Mouse (Mus musculus) CH12.LX (cell line): Measurements from ENCODE around the gene Scmh1. TPM values are rescaled to one million over a fixed set of nuclear protein-coding genes. Genes with fewer than 3 reads are reported as not detected.

Source experiments
- DNase-seq: peaks from one replicate; pipeline ENCODE4 v3.0.0-alpha.2; 2013; ENCODE audit errors: extremely low read depth
- H3K27ac ChIP-seq: 2 replicates; pipeline ENCODE4 v1.5.1; 2012; ENCODE audit warnings: low read depth, mild to moderate bottlenecking, control low read depth, moderate library complexity; ENCODE audit not compliant: insufficient read depth
- H3K27me3 ChIP-seq: replicated peaks from 2 replicates; pipeline ENCODE3; 2012; ENCODE audit warnings: inconsistent platforms
- H3K36me3 ChIP-seq, 2 experiments: replicated peaks in 1 of 2; 2 replicates each; pipeline versions ENCODE3 to v1.6.1; 2012; ENCODE audit warnings: inconsistent platforms in 1 of 2, low read length in 1 of 2, mild to moderate bottlenecking in 1 of 2, mixed read lengths in 1 of 2, moderate library complexity in 1 of 2; ENCODE audit not compliant: control insufficient read depth in 1 of 2, insufficient read depth in 1 of 2
- H3K4me1 ChIP-seq, 2 experiments: 2 replicates each; pipeline ENCODE4 v1.6.1; 2012; ENCODE audit warnings: inconsistent platforms in 1 of 2, moderate library complexity in 1 of 2; ENCODE audit not compliant: insufficient read depth in 2 of 2, control insufficient read depth in 1 of 2
- H3K4me2 ChIP-seq: 2 replicates; pipeline ENCODE4 v1.6.1; 2012; ENCODE audit warnings: low read depth, mild to moderate bottlenecking, control low read depth; ENCODE audit not compliant: poor library complexity, insufficient read depth, severe bottlenecking
- H3K4me3 ChIP-seq, 3 experiments: fragments of 150-350 bp in 1 of 3; sonication (generic) in 1 of 3; replicated peaks in 1 of 3; 2 replicates each; pipeline versions ENCODE3 to v1.5.1; 2011 to 2012; ENCODE audit warnings: low read depth in 2 of 3, low read length in 2 of 3, mild to moderate bottlenecking in 2 of 3, moderate library complexity in 2 of 3, control low read depth in 1 of 3, improper control_type of control experiment in 1 of 3, inconsistent platforms in 1 of 3, mixed read lengths in 1 of 3; ENCODE audit not compliant: poor library complexity in 1 of 3
- H3K79me2 ChIP-seq: replicated peaks from 2 replicates; pipeline ENCODE4 v1.6.1; 2012; ENCODE audit warnings: mild to moderate bottlenecking, moderate library complexity; ENCODE audit not compliant: control insufficient read depth, poor library complexity, insufficient read depth, severe bottlenecking; ENCODE audit errors: extremely low read depth
- H3K9ac ChIP-seq: 2 replicates; pipeline ENCODE4 v1.6.1; 2012; ENCODE audit warnings: low read depth, mild to moderate bottlenecking, control low read depth, moderate library complexity; ENCODE audit not compliant: insufficient read depth
- H3K9me3 ChIP-seq: replicated peaks from 2 replicates; pipeline ENCODE3; 2012; ENCODE audit warnings: low read length, inconsistent platforms, mixed read lengths
- CHD1 ChIP-seq: IDR thresholded peaks from 2 replicates; pipeline ENCODE4 v1.6.1; 2012; ENCODE audit warnings: low read depth, low read length, improper control_type of control experiment, inconsistent platforms
- CTCF ChIP-seq, 2 experiments: IDR thresholded peaks in 1 of 2; conservative IDR thresholded peaks in 1 of 2; 2 replicates each; pipeline ENCODE4 v1.5.1; 2011 to 2012; ENCODE audit warnings: low read depth in 2 of 2, low read length in 2 of 2, improper control_type of control experiment in 1 of 2, inconsistent platforms in 1 of 2, mild to moderate bottlenecking in 1 of 2, moderate library complexity in 1 of 2
- E2F4 ChIP-seq: IDR thresholded peaks from 2 replicates; pipeline ENCODE4 v1.6.1; 2011; ENCODE audit warnings: low read depth, low read length, improper control_type of control experiment; ENCODE audit not compliant: insufficient replicate concordance
- ELF1 ChIP-seq: IDR thresholded peaks from 2 replicates; pipeline ENCODE4 v1.6.1; 2014; ENCODE audit warnings: low read depth, mild to moderate bottlenecking, inconsistent platforms, low read length, improper control_type of control experiment
- EP300 ChIP-seq: IDR thresholded peaks from 2 replicates; pipeline ENCODE4 v1.6.1; 2011; ENCODE audit warnings: low read length, improper control_type of control experiment
- GABPA ChIP-seq: IDR thresholded peaks from 2 replicates; pipeline ENCODE4 v1.6.1; 2012; ENCODE audit warnings: low read depth, low read length, improper control_type of control experiment, inconsistent platforms; ENCODE audit not compliant: insufficient replicate concordance
- HCFC1 ChIP-seq: IDR thresholded peaks from 2 replicates; pipeline ENCODE4 v1.6.1; 2012; ENCODE audit warnings: low read depth, mild to moderate bottlenecking, inconsistent platforms, low read length, improper control_type of control experiment
- IRF4 ChIP-seq: IDR thresholded peaks from 2 replicates; pipeline ENCODE4 v1.6.1; 2014; ENCODE audit warnings: low read depth, mild to moderate bottlenecking, inconsistent platforms, low read length, improper control_type of control experiment
- JUN ChIP-seq: IDR thresholded peaks from 2 replicates; pipeline ENCODE4 v1.6.1; 2011; ENCODE audit warnings: low read depth, mild to moderate bottlenecking, low read length, improper control_type of control experiment, moderate library complexity; ENCODE audit not compliant: insufficient read depth
- KAT2A ChIP-seq: IDR thresholded peaks from 2 replicates; pipeline ENCODE4 v1.6.1; 2012; ENCODE audit warnings: low read length, improper control_type of control experiment, inconsistent platforms; ENCODE audit not compliant: insufficient replicate concordance
- MAFK ChIP-seq: IDR thresholded peaks from 2 replicates; pipeline ENCODE4 v1.6.1; 2011; ENCODE audit warnings: low read length, improper control_type of control experiment; ENCODE audit not compliant: insufficient replicate concordance
- MAX ChIP-seq: IDR thresholded peaks from 2 replicates; pipeline ENCODE4 v1.6.1; 2011; ENCODE audit warnings: low read length, improper control_type of control experiment
- MAZ ChIP-seq: IDR thresholded peaks from 2 replicates; pipeline ENCODE4 v1.6.1; 2012; ENCODE audit warnings: low read depth, mild to moderate bottlenecking, inconsistent platforms, low read length, improper control_type of control experiment, moderate library complexity
- MXI1 ChIP-seq: IDR thresholded peaks from 2 replicates; pipeline ENCODE4 v1.6.1; 2011; ENCODE audit warnings: mild to moderate bottlenecking, low read depth, low read length, improper control_type of control experiment
- NELFE ChIP-seq: IDR thresholded peaks from 2 replicates; pipeline ENCODE4 v1.6.1; 2011; ENCODE audit warnings: low read depth, low read length, improper control_type of control experiment
- PAX5 ChIP-seq: IDR thresholded peaks from 2 replicates; pipeline ENCODE4 v1.6.1; 2012; ENCODE audit warnings: low read length, inconsistent platforms, mixed read lengths
- POLR2AphosphoS2 ChIP-seq: IDR thresholded peaks from 2 replicates; pipeline ENCODE4 v1.6.1; 2011; ENCODE audit warnings: low read depth, low read length, improper control_type of control experiment
- RAD21 ChIP-seq: IDR thresholded peaks from 2 replicates; pipeline ENCODE4 v1.6.1; 2011; ENCODE audit warnings: low read depth, mild to moderate bottlenecking, low read length, improper control_type of control experiment, moderate library complexity
- SIN3A ChIP-seq: IDR thresholded peaks from 2 replicates; pipeline ENCODE4 v1.6.1; 2012; ENCODE audit warnings: low read length, improper control_type of control experiment, inconsistent platforms
- SMC3 ChIP-seq: IDR thresholded peaks from 2 replicates; pipeline ENCODE4 v1.6.1; 2011; ENCODE audit warnings: low read depth, low read length, improper control_type of control experiment
- TBP ChIP-seq: conservative IDR thresholded peaks from 2 replicates; pipeline ENCODE4 v1.6.1; 2011; ENCODE audit warnings: low read depth, low read length, improper control_type of control experiment
- TCF12 ChIP-seq: IDR thresholded peaks from 2 replicates; pipeline ENCODE4 v1.6.1; 2014; ENCODE audit warnings: low read depth, mild to moderate bottlenecking, inconsistent platforms, low read length, improper control_type of control experiment
- UBTF ChIP-seq: IDR thresholded peaks from 2 replicates; pipeline ENCODE4 v1.6.1; 2012; ENCODE audit warnings: low read depth, mild to moderate bottlenecking, inconsistent platforms, low read length, improper control_type of control experiment, moderate library complexity
- USF2 ChIP-seq: conservative IDR thresholded peaks from 2 replicates; pipeline ENCODE4 v1.6.1; 2011; ENCODE audit warnings: low read depth, low read length, improper control_type of control experiment
- ZC3H11A ChIP-seq: IDR thresholded peaks from 2 replicates; pipeline ENCODE4 v1.6.1; 2012; ENCODE audit warnings: low read depth, mild to moderate bottlenecking, inconsistent platforms, low read length, improper control_type of control experiment
- ZMIZ1 ChIP-seq: IDR thresholded peaks from 2 replicates; pipeline ENCODE4 v1.6.1; 2012; ENCODE audit warnings: low read depth, mild to moderate bottlenecking, inconsistent platforms, low read length, improper control_type of control experiment
- dilution Hi-C: fragments of 300-500 bp; cut with MboI; formaldehyde crosslinking; loops from 2 replicates; pipeline ENCODE4 v1.14.3; 2020; ENCODE audit warnings: low sequenced_read_pairs; ENCODE audit not compliant: extremely low pct_unique_long_range_greater_than_20kb, extremely low pct_ligation_motif_present
- in situ Hi-C: fragments of 300-500 bp; cut with MboI; formaldehyde crosslinking; loops from 3 replicates; pipeline ENCODE4 v1.14.3; 2019; ENCODE audit warnings: low sequenced_read_pairs, low pct_ligation_motif_present, low pct_unique_long_range_greater_than_20kb, mixed read lengths
- polyA plus RNA-seq: library from polyadenylated mRNA; unstranded; fragments of >175 nt; gene quantifications from 2 replicates; pipeline ENCODE4 v1.2.1, GENCODE M21; 2012; ENCODE audit warnings: low read depth; ENCODE audit not compliant: insufficient read length
- total RNA-seq, 2 experiments: library from RNA; depleted of rRNA; stranded (reverse); fragments of 300-350 nt in 1 of 2; fragments of >200 nt in 1 of 2; gene quantifications; 2 replicates each; pipeline ENCODE4 v1.2.3; 2012 to 2014

The Scmh1 gene
- total and polyA plus RNA-seq, 3 experiments, result 3.2 to 24.0 (median 3.5) TPM

GRCm38 (mm10) chr4:120385496-120385895 is 19.6 kb upstream of the Scmh1 start:
- dilution Hi-C loops, result no loop called here
- in situ Hi-C loops, result loop anchor here (5.0 to 25.0 kb wide), 2 partner anchors 158 to 302 kb away; no protein-coding TSS in a partner anchor
- peaks cover 5 to 8% of the 10 kb centered on the region in 2 experiments for H3K4me1 ChIP-seq
- DNase-seq, result no peak
- no peak overlapping the region for H3K4me2 ChIP-seq
- H3K9me3 ChIP-seq, result no peaks in the 10 kb centered on the region
- no peak overlapping the region for H3K27ac ChIP-seq
- no peak for TF ChIP-seq TCF12
- TF ChIP-seq EP300, result no peak
- no peak for TF ChIP-seq SMC3
- no peak for TF ChIP-seq POLR2AphosphoS2
- TF ChIP-seq HCFC1, result no peak
- no peak for TF ChIP-seq MAFK
- TF ChIP-seq USF2, result no peak
- TF ChIP-seq ZC3H11A, result no peak
- TF ChIP-seq E2F4, result no peak
- no peaks in the 10 kb centered on the region for H3K79me2 ChIP-seq
- no peaks in the 10 kb centered on the region for H3K36me3 ChIP-seq
- peaks cover 11% of the 10 kb centered on the region for H3K27me3 ChIP-seq
- no peak overlapping the region for H3K4me3 ChIP-seq
- H3K9ac ChIP-seq, result no peak overlapping the region

GRCm38 (mm10) chr4:120387496-120387895 is 17.6 kb upstream of the Scmh1 start:
- Histone ChIP-seq H3K9ac (no peak overlapping the region), H3K4me1 (no peaks in the 10 kb centered on the region)
- peak; percentile 68 for TF ChIP-seq RAD21
- peak; percentile 61 for TF ChIP-seq SMC3
- TF ChIP-seq CTCF (conservative IDR thresholded peaks at IDR 0.05 in 1 of 2, IDR thresholded peaks at IDR 0.05 in 1 of 2; ENCODE audit: low read depth in 2 of 2, low read length in 2 of 2), result peak in 1 of 2 experiments; percentile 67; a peak in 2 of 4 replicates
- TF ChIP-seq NELFE, result no peak
- TF ChIP-seq JUN, result no peak
- TF ChIP-seq, all 38 proteins: peak for 3
- in situ Hi-C loops, result loop anchor here (5.0 to 25.0 kb wide), 2 partner anchors 160 to 300 kb away; no protein-coding TSS in a partner anchor
- no peak overlapping the region for H3K4me2 ChIP-seq
- no peak overlapping the region for H3K27ac ChIP-seq
- dilution Hi-C loops, result no loop called here
- no peak overlapping the region for H3K4me3 ChIP-seq
- no peaks in the 10 kb centered on the region for H3K9me3 ChIP-seq
- H3K79me2 ChIP-seq, result no peaks in the 10 kb centered on the region
- H3K36me3 ChIP-seq, result no peaks in the 10 kb centered on the region
- peak; percentile 34 for DNase-seq
- H3K27me3 ChIP-seq, result peaks cover 19% of the 10 kb centered on the region

GRCm38 (mm10) chr4:120387968-120388367 is 17.1 kb upstream of the Scmh1 start:
- H3K27ac ChIP-seq, result no peak overlapping the region
- H3K36me3 ChIP-seq, result no peaks in the 10 kb centered on the region
- DNase-seq, result no peak
- in situ Hi-C loops, result loop anchor here (5.0 to 25.0 kb wide), 2 partner anchors 161 to 299 kb away; no protein-coding TSS in a partner anchor
- no peaks in the 10 kb centered on the region for H3K9me3 ChIP-seq
- H3K79me2 ChIP-seq, result no peaks in the 10 kb centered on the region
- dilution Hi-C loops, result no loop called here
- H3K4me2 ChIP-seq, result no peak overlapping the region
- no peak overlapping the region for H3K4me3 ChIP-seq
- H3K4me1 ChIP-seq, result no peaks in the 10 kb centered on the region
- H3K27me3 ChIP-seq, result peaks cover 21% of the 10 kb centered on the region
- no peak overlapping the region for H3K9ac ChIP-seq
- TF ChIP-seq ELF1, result no peak
- TF ChIP-seq SIN3A, result no peak
- no peak for TF ChIP-seq TBP
- TF ChIP-seq MAZ, result no peak
- no peak for TF ChIP-seq CHD1
- no peak for TF ChIP-seq PAX5
- no peak for TF ChIP-seq GABPA
- no peak for TF ChIP-seq RAD21
- no peak for TF ChIP-seq POLR2AphosphoS2
- TF ChIP-seq ZMIZ1, result no peak
- no peak for TF ChIP-seq MXI1
- TF ChIP-seq MAX, result no peak
- TF ChIP-seq JUN, result no peak
- TF ChIP-seq ZC3H11A, result no peak
- TF ChIP-seq IRF4, result no peak
- TF ChIP-seq KAT2A, result no peak
- TF ChIP-seq UBTF, result no peak
- no peak for TF ChIP-seq USF2
